Mouse (Mus musculus): Measurements from ENCODE around the gene Glmn. TPM values are rescaled to one million over a fixed set of nuclear protein-coding genes. Genes with fewer than 3 reads are reported as not detected.

Glmn gene
- polyA plus RNA-seq, 1 experiment from 2014 or later = 30.5 TPM

- Histone ChIP-seq H3K27me3 (no peaks in the 10 kb centered on the region), H3K36me3 (peaks cover 48% of the 10 kb centered on the region), H3K27ac (no peak overlapping the region), H3K4me2 (no peak overlapping the region), H3K9ac (no peak overlapping the region), H3K4me3 (replicated peaks) (no peak overlapping the region), H3K4me1 (no peaks in the 10 kb centered on the region), H3K9me3 (replicated peaks) (no peaks in the 10 kb centered on the region)
- ATAC-seq (replicated peaks; ENCODE audit: low FRiP score) = no peak
- WGBS = 42% methylated on average over 5 of the region's 5 CpGs
These were observed 43.4 kb downstream of the Glmn start for GRCm38 (mm10) chr5:107554336-107554735.

- no peaks in the 10 kb centered on the region for H3K9me3 ChIP-seq (replicated peaks)
- no peak overlapping the region for H3K4me3 ChIP-seq (replicated peaks)
- peaks cover 27% of the 10 kb centered on the region for H3K36me3 ChIP-seq
- H3K27ac ChIP-seq = no peak overlapping the region
- ATAC-seq (replicated peaks; ENCODE audit: low FRiP score) = no peak
- H3K4me1 ChIP-seq = no peaks in the 10 kb centered on the region
- H3K4me2 ChIP-seq = no peak overlapping the region
- H3K27me3 ChIP-seq = no peaks in the 10 kb centered on the region
- no peak overlapping the region for H3K9ac ChIP-seq
- WGBS = 89% methylated on average over 3 of the region's 3 CpGs
These were observed 49.2 kb downstream of the Glmn start for GRCm38 (mm10) chr5:107548444-107548843.

- H3K9ac ChIP-seq = no peak overlapping the region
- no peak overlapping the region for H3K27ac ChIP-seq
- no peak overlapping the region for H3K4me3 ChIP-seq (replicated peaks)
- peaks cover 26% of the 10 kb centered on the region for H3K36me3 ChIP-seq
- H3K4me1 ChIP-seq = no peaks in the 10 kb centered on the region
- no peaks in the 10 kb centered on the region for H3K9me3 ChIP-seq (replicated peaks)
- ATAC-seq (replicated peaks; ENCODE audit: low FRiP score) = no peak
- H3K4me2 ChIP-seq = no peak overlapping the region
- 88% methylated on average over 3 of the region's 3 CpGs for WGBS
- H3K27me3 ChIP-seq = no peaks in the 10 kb centered on the region
These were observed 49.7 kb downstream of the Glmn start for GRCm38 (mm10) chr5:107547955-107548354.

GRCm38 (mm10) chr5:107545927-107546326, 51.8 kb downstream of the Glmn start:
- Histone ChIP-seq H3K27ac (no peak overlapping the region), H3K27me3 (no peaks in the 10 kb centered on the region), H3K9me3 (replicated peaks) (no peaks in the 10 kb centered on the region), H3K4me1 (peaks cover 8% of the 10 kb centered on the region; the same call in 1 of the 2 replicates), H3K36me3 (peaks cover 13% of the 10 kb centered on the region), H3K9ac (no peak overlapping the region), H3K4me3 (replicated peaks) (no peak overlapping the region), H3K4me2 (no peak overlapping the region)
- whole genome bisulfite sequencing = 83% methylated on average over 4 of the region's 4 CpGs
- ATAC-seq (replicated peaks; ENCODE audit: low FRiP score) = no peak

- WGBS = 19% methylated on average over 7 of the region's 7 CpGs
These were observed 56.0 kb downstream of the Glmn start for GRCm38 (mm10) chr5:107541696-107542095.

GRCm38 (mm10) chr5:107534581-107534980, 63.1 kb downstream of the Glmn start, which contains the start of gene 1700028K03Rik:
1700028K03Rik (plus strand) TSS chr5:107534709.
- no peak for ATAC-seq (replicated peaks; ENCODE audit: low FRiP score)
- Histone ChIP-seq H3K36me3 (no peaks in the 10 kb centered on the region), H3K27ac (no peak within 1 kb of the TSS), H3K4me2 (no peak within 1 kb of the TSS), H3K27me3 (no peaks in the 10 kb centered on the region), H3K4me1 (no peaks in the 10 kb centered on the region), H3K9me3 (replicated peaks) (no peaks in the 10 kb centered on the region), H3K9ac (no peak within 1 kb of the TSS), H3K4me3 (replicated peaks) (no peak within 1 kb of the TSS)
- WGBS = 84% methylated on average over 15 of the region's 15 CpGs

More at GRCm38 (mm10) chr5:107541696-107542095, 56.0 kb downstream of the Glmn start:
- Histone ChIP-seq H3K9ac (no peak overlapping the region), H3K9me3 (replicated peaks) (no peaks in the 10 kb centered on the region), H3K4me3 (replicated peaks) (no peak overlapping the region), H3K36me3 (no peaks in the 10 kb centered on the region), H3K4me1 (peaks cover 8% of the 10 kb centered on the region; the same call in 1 of the 2 replicates), H3K27me3 (no peaks in the 10 kb centered on the region), H3K4me2 (no peak overlapping the region), H3K27ac (no peak overlapping the region)
- peak; percentile 64 for ATAC-seq (replicated peaks; ENCODE audit: low FRiP score)

- no peaks in the 10 kb centered on the region for H3K27me3 ChIP-seq
These were observed 64.1 kb downstream of the Glmn start for GRCm38 (mm10) chr5:107533590-107533989.

GRCm38 (mm10) chr5:107528856-107529255, 68.8 kb downstream of the Glmn start:
- Histone ChIP-seq H3K27ac (no peak overlapping the region), H3K9me3 (replicated peaks) (no peaks in the 10 kb centered on the region), H3K36me3 (no peaks in the 10 kb centered on the region), H3K4me2 (no peak overlapping the region), H3K9ac (no peak overlapping the region), H3K4me3 (replicated peaks) (no peak overlapping the region), H3K4me1 (no peaks in the 10 kb centered on the region), H3K27me3 (no peaks in the 10 kb centered on the region)
- ATAC-seq (replicated peaks; ENCODE audit: low FRiP score) = no peak
- WGBS = 80% methylated on average over 3 of the region's 3 CpGs

More at GRCm38 (mm10) chr5:107533590-107533989, 64.1 kb downstream of the Glmn start:
- Histone ChIP-seq H3K4me2 (no peak overlapping the region), H3K9ac (no peak overlapping the region), H3K27ac (no peak overlapping the region), H3K4me3 (replicated peaks) (no peak overlapping the region), H3K36me3 (no peaks in the 10 kb centered on the region), H3K4me1 (no peaks in the 10 kb centered on the region), H3K9me3 (replicated peaks) (no peaks in the 10 kb centered on the region)
- 68% methylated on average over 2 of the region's 2 CpGs for WGBS
- no peak for ATAC-seq (replicated peaks; ENCODE audit: low FRiP score)

- Histone ChIP-seq H3K9me3 (replicated peaks) (no peaks in the 10 kb centered on the region), H3K27ac (no peak overlapping the region), H3K4me1 (no peaks in the 10 kb centered on the region), H3K4me3 (replicated peaks) (no peak overlapping the region), H3K36me3 (no peaks in the 10 kb centered on the region), H3K27me3 (no peaks in the 10 kb centered on the region), H3K4me2 (no peak overlapping the region), H3K9ac (no peak overlapping the region)
- 79% methylated on average over 10 of the region's 10 CpGs for WGBS
- no peak for ATAC-seq (replicated peaks; ENCODE audit: low FRiP score)
These were observed 73.4 kb downstream of the Glmn start for GRCm38 (mm10) chr5:107524281-107524680.

- no peak overlapping the region for H3K9ac ChIP-seq
- no peaks in the 10 kb centered on the region for H3K27me3 ChIP-seq
- no peak overlapping the region for H3K4me3 ChIP-seq (replicated peaks)
- no peak overlapping the region for H3K27ac ChIP-seq
- no peaks in the 10 kb centered on the region for H3K9me3 ChIP-seq (replicated peaks)
- WGBS = 72% methylated on average over 7 of the region's 7 CpGs
- no peaks in the 10 kb centered on the region for H3K36me3 ChIP-seq
- H3K4me2 ChIP-seq = no peak overlapping the region
- ATAC-seq (replicated peaks; ENCODE audit: low FRiP score) = no peak
- no peaks in the 10 kb centered on the region for H3K4me1 ChIP-seq
These were observed 75.8 kb downstream of the Glmn start for GRCm38 (mm10) chr5:107521897-107522296.

- Histone ChIP-seq H3K4me2 (no peak overlapping the region), H3K4me1 (no peaks in the 10 kb centered on the region), H3K4me3 (replicated peaks) (no peak overlapping the region), H3K36me3 (no peaks in the 10 kb centered on the region), H3K9ac (no peak overlapping the region), H3K27ac (no peak overlapping the region), H3K27me3 (no peaks in the 10 kb centered on the region), H3K9me3 (replicated peaks) (no peaks in the 10 kb centered on the region)
- ATAC-seq (replicated peaks; ENCODE audit: low FRiP score) = no peak
- 89% methylated on average over 6 of the region's 6 CpGs for WGBS
These were observed 76.3 kb downstream of the Glmn start for GRCm38 (mm10) chr5:107521386-107521785.

GRCm38 (mm10) chr5:107518602-107519001, 79.1 kb downstream of the Glmn start:
- 89% methylated on average over 4 of the region's 4 CpGs for WGBS

GRCm38 (mm10) chr5:107516087-107516486, 81.6 kb downstream of the Glmn start:
- Histone ChIP-seq H3K9ac (no peak overlapping the region), H3K4me1 (no peaks in the 10 kb centered on the region), H3K27ac (no peak overlapping the region), H3K36me3 (no peaks in the 10 kb centered on the region), H3K9me3 (replicated peaks) (no peaks in the 10 kb centered on the region), H3K27me3 (no peaks in the 10 kb centered on the region), H3K4me3 (replicated peaks) (no peak overlapping the region), H3K4me2 (no peak overlapping the region)
- 89% methylated on average over 1 of the region's 1 CpGs for WGBS
- ATAC-seq (replicated peaks; ENCODE audit: low FRiP score) = no peak

More at GRCm38 (mm10) chr5:107518602-107519001, 79.1 kb downstream of the Glmn start:
- Histone ChIP-seq H3K4me3 (replicated peaks) (no peak overlapping the region), H3K4me2 (no peak overlapping the region), H3K4me1 (no peaks in the 10 kb centered on the region), H3K9me3 (replicated peaks) (no peaks in the 10 kb centered on the region), H3K36me3 (no peaks in the 10 kb centered on the region), H3K27ac (no peak overlapping the region), H3K9ac (no peak overlapping the region), H3K27me3 (no peaks in the 10 kb centered on the region)
- ATAC-seq (replicated peaks; ENCODE audit: low FRiP score) = no peak

All from kidney, embryonic 15.5 days (tissue).